Mouse (Mus musculus) hindbrain, embryonic 13.5 days (tissue): ENCODE data around the gene Slc6a16. TPM values are rescaled to one million over a fixed set of nuclear protein-coding genes. Genes with fewer than 3 reads are reported as not detected.

ENCODE experiments used
- ATAC-seq: fragments of 200-750 bp; cut with Nextera tagmentation; 2 replicates; pipeline ENCODE4 v1.8.0; 2017; ENCODE audit warnings: moderate TSS enrichment; ENCODE audit not compliant: low FRiP score
- H3K27ac ChIP-seq: fragments of 300-500 bp; sonication (generic); 2 replicates; pipeline ENCODE4 v1.5.1; 2015; ENCODE audit warnings: inconsistent platforms, mild to moderate bottlenecking, moderate library complexity
- H3K27me3 ChIP-seq: fragments of 300-500 bp; sonication (generic); 2 replicates; pipeline ENCODE4 v1.6.1; 2015; ENCODE audit warnings: mild to moderate bottlenecking, inconsistent platforms
- H3K36me3 ChIP-seq: fragments of 300-500 bp; sonication (generic); 2 replicates; pipeline ENCODE4 v1.6.1; 2015; ENCODE audit warnings: mild to moderate bottlenecking, inconsistent platforms
- H3K4me1 ChIP-seq: fragments of 300-500 bp; sonication (generic); replicated peaks from 2 replicates; pipeline ENCODE4 v1.6.1; 2015; ENCODE audit warnings: inconsistent platforms
- H3K4me2 ChIP-seq: fragments of 300-500 bp; sonication (generic); 2 replicates; pipeline ENCODE4 v1.6.1; 2015; ENCODE audit warnings: inconsistent platforms, mild to moderate bottlenecking, moderate library complexity
- H3K4me3 ChIP-seq: fragments of 300-500 bp; sonication (generic); 2 replicates; pipeline ENCODE4 v1.5.1; 2015; ENCODE audit warnings: mild to moderate bottlenecking, inconsistent platforms
- H3K9ac ChIP-seq: fragments of 300-500 bp; sonication (generic); 2 replicates; pipeline ENCODE4 v1.6.1; 2015; ENCODE audit warnings: mild to moderate bottlenecking, inconsistent platforms
- H3K9me3 ChIP-seq: fragments of 300-500 bp; sonication (generic); 2 replicates; pipeline ENCODE4 v1.6.1; 2016; ENCODE audit warnings: inconsistent platforms
- WGBS: fragments of 180-500 bp; shearing (Covaris S2); methylation state at CpG from one replicate; pipeline ENCODE4 v1.1.7; 2015; 5-methylcytosine and 5-hydroxymethylcytosine counted together
- polyA plus RNA-seq: library from polyadenylated mRNA; unstranded; fragments of >200 nt; fragmentation: Nextera tagmentation; extraction: Ambion mirVana; gene quantifications from 2 replicates; pipeline ENCODE4 v1.2.1, GENCODE M21; 2015

The Slc6a16 gene
- polyA plus RNA-seq, 1 experiment from 2014 or later = 0.38 TPM

DNA sequence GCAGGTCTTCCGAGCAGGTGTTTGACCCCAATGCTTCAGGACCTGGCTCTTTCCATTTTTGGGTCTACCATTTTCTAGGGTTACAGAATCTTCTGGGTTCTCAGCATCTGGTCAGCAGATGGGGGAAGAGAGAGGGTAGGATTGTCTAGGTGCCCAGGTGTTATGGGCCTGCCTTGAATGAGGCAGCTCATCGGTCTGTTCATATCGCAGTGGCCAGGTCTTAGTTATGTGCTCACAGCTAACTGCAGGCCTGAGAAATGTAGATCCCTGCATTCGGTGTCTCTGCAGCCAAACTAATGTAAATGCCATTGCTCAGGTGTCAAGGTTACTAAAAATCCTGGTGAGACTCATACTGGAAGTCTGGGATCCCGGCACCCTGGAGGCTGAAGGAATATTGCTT lies 14.5 kb upstream of the Slc6a16 start:
- Histone ChIP-seq H3K36me3 (peaks cover 55% of the 10 kb centered on the region), H3K27ac (no peak overlapping the region), H3K4me2 (no peak overlapping the region), H3K4me1 (peaks cover 6% of the 10 kb centered on the region; the same call in 1 of the 2 replicates), H3K9ac (no peak overlapping the region), H3K27me3 (no peaks in the 10 kb centered on the region), H3K4me3 (no peak overlapping the region), H3K9me3 (no peaks in the 10 kb centered on the region)
- ATAC-seq = no peak
- 100% methylated on average over 5 of the region's 5 CpGs for WGBS

GRCm38 (mm10) chr7:45228548-45228947 lies 12.3 kb upstream of the Slc6a16 start:
- Histone ChIP-seq H3K9ac (no peak overlapping the region), H3K4me3 (no peak overlapping the region), H3K4me2 (no peak overlapping the region), H3K9me3 (no peaks in the 10 kb centered on the region), H3K27me3 (peaks cover 1% of the 10 kb centered on the region; the same call in 1 of the 2 replicates), H3K4me1 (peaks cover 9% of the 10 kb centered on the region), H3K36me3 (peaks cover 60% of the 10 kb centered on the region), H3K27ac (no peak overlapping the region)
- ATAC-seq = no peak
- WGBS = 95% methylated on average over 18 of the region's 18 CpGs

- H3K27ac ChIP-seq = no peak overlapping the region
- WGBS = 96% methylated on average over 8 of the region's 8 CpGs
- H3K36me3 ChIP-seq = peaks cover 56% of the 10 kb centered on the region
- peaks cover 14% of the 10 kb centered on the region for H3K4me1 ChIP-seq
- ATAC-seq = no peak
- no peak overlapping the region for H3K4me3 ChIP-seq
- no peak overlapping the region for H3K9ac ChIP-seq
- peaks cover 6% of the 10 kb centered on the region for H3K27me3 ChIP-seq
- H3K9me3 ChIP-seq = no peaks in the 10 kb centered on the region
- no peak overlapping the region for H3K4me2 ChIP-seq
These were observed 11.8 kb upstream of the Slc6a16 start for GRCm38 (mm10) chr7:45229046-45229445.

- Histone ChIP-seq H3K4me1 (peaks cover 20% of the 10 kb centered on the region), H3K36me3 (peaks cover 56% of the 10 kb centered on the region), H3K4me2 (no peak overlapping the region), H3K9ac (no peak overlapping the region), H3K27ac (no peak overlapping the region), H3K4me3 (no peak overlapping the region), H3K27me3 (peaks cover 11% of the 10 kb centered on the region), H3K9me3 (no peaks in the 10 kb centered on the region)
- WGBS = 90% methylated on average over 7 of the region's 7 CpGs
- ATAC-seq = no peak
These were observed 11.3 kb upstream of the Slc6a16 start for GRCm38 (mm10) chr7:45229459-45230203.

- Histone ChIP-seq H3K9me3 (no peaks in the 10 kb centered on the region), H3K27ac (no peak overlapping the region), H3K9ac (no peak overlapping the region), H3K36me3 (peaks cover 49% of the 10 kb centered on the region), H3K4me2 (no peak overlapping the region), H3K27me3 (peaks cover 24% of the 10 kb centered on the region), H3K4me1 (peaks cover 31% of the 10 kb centered on the region), H3K4me3 (no peak overlapping the region)
- ATAC-seq = no peak
- 91% methylated on average over 12 of the region's 12 CpGs for WGBS
These were observed 9.7 kb upstream of the Slc6a16 start for GRCm38 (mm10) chr7:45231192-45231591.

- H3K9me3 ChIP-seq = no peaks in the 10 kb centered on the region
- H3K27me3 ChIP-seq = peaks cover 30% of the 10 kb centered on the region
- no peak overlapping the region for H3K9ac ChIP-seq
- peaks cover 31% of the 10 kb centered on the region for H3K4me1 ChIP-seq
- ATAC-seq = no peak
- no peak overlapping the region for H3K4me3 ChIP-seq
- H3K27ac ChIP-seq = no peak overlapping the region
- peaks cover 41% of the 10 kb centered on the region for H3K36me3 ChIP-seq
- no peak overlapping the region for H3K4me2 ChIP-seq
- 86% methylated on average over 11 of the region's 11 CpGs for WGBS
These were observed 8.9 kb upstream of the Slc6a16 start for GRCm38 (mm10) chr7:45231941-45232340.

DNA sequence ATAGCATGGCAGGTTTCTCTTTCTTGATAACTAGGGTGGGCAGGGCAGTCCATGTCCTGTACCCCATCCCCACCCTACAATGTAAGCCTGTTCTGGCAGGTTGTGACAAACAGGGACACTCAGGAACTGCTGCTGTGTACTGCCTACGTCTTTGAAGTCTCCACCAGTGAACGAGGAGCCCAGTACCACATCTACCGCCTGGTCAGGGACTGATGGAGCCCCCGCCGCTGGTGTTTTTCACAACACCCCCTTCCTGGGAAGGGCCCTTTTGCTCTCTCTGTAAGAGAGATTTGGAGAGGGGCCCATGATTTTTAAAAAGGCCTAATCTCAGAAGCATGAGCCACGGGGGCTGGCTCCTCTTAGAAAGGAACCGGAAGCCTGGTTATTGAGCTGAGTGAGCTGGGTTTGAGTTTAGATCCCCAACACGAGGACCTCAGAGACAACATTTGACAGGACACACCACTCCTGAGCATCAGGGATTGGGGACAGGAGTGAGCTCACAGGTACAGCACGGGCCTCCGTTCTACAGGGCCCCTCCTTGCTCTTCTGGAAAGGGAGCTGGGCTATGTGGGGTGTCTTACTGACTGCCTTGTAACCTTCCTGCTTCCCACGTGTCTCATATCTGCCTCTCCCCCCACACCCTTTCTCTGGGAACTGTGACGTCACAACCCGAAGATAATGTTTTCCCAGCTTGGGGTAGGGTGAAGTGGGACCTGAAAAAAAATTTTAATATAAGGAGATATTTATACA lies 8.0 kb upstream of the Slc6a16 start:
- H3K4me2 ChIP-seq = no peak overlapping the region
- 73% methylated on average over 13 of the region's 13 CpGs for WGBS
- no peaks in the 10 kb centered on the region for H3K9me3 ChIP-seq
- H3K27ac ChIP-seq = no peak overlapping the region
- H3K27me3 ChIP-seq = peaks cover 33% of the 10 kb centered on the region
- H3K36me3 ChIP-seq = peaks cover 39% of the 10 kb centered on the region
- peak overlapping the region; percentile 13; the same call in 1 of the 2 replicates for H3K9ac ChIP-seq
- no peak overlapping the region for H3K4me3 ChIP-seq
- no peak for ATAC-seq
- H3K4me1 ChIP-seq = peaks cover 31% of the 10 kb centered on the region

DNA sequence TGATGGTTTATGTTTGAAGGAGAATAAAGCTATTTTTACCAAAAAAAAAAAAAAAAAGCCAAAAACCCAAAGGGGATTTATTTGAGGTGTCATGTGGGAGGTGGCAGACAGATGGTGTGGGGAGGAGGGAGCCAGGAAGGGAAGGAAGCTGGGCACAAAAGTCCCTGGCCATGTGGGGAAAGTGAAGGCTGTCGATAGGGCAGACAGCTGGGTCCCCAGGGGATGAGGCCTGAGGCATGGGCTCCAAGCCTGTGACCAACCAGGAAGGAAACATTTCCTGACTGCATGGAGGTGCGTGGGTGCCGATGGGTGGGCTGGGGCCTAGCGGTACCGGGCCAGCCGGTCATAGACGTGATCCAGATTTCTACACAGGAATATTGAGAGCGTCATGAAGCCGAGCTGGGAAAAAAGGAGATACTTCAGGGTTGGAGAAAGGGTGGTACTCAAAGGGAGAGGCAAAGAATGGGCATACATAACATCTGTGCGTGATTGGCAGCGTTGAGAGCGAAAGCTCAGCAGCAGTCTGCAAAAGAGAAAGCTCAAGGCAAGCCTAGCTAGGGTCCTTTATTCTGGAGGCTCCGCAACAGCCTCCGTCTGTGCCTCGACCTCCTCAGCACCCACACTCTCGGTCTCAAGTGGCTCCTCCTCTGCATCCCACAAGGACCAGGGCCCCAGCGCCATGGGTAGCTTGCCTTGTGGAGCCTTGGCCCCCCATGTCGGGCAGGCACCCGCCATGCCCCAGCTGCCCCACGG lies 7.1 kb upstream of the Slc6a16 start:
- WGBS = 24% methylated on average over 20 of the region's 20 CpGs
- Histone ChIP-seq H3K27ac (no peak overlapping the region), H3K9ac (no peak overlapping the region; the same call in 1 of the 2 replicates)

GRCm38 (mm10) chr7:45234333-45234841 lies 6.5 kb upstream of the Slc6a16 start:
- peaks cover 47% of the 10 kb centered on the region for H3K27me3 ChIP-seq
- H3K27ac ChIP-seq = no peak overlapping the region
- ATAC-seq = no peak
- peaks cover 25% of the 10 kb centered on the region for H3K36me3 ChIP-seq
- H3K4me2 ChIP-seq = peak overlapping the region; percentile 34
- 7% methylated on average over 29 of the region's 29 CpGs for WGBS
- H3K4me3 ChIP-seq = no peak overlapping the region
- peaks cover 31% of the 10 kb centered on the region for H3K4me1 ChIP-seq
- H3K9ac ChIP-seq = no peak overlapping the region; the same call in 1 of the 2 replicates
- H3K9me3 ChIP-seq = no peaks in the 10 kb centered on the region

More for the DNA sequence above, 7.1 kb upstream of the Slc6a16 start:
- Histone ChIP-seq H3K4me2 (peak overlapping the region; percentile 34), H3K4me1 (peaks cover 31% of the 10 kb centered on the region), H3K4me3 (no peak overlapping the region), H3K36me3 (peaks cover 31% of the 10 kb centered on the region), H3K9me3 (no peaks in the 10 kb centered on the region), H3K27me3 (peaks cover 41% of the 10 kb centered on the region)
- 0 out of 2 replicates have a peak, but pooled peaks have one; percentile 43 for ATAC-seq

- Histone ChIP-seq H3K4me3 (peak overlapping the region; percentile 9; the same call in 1 of the 2 replicates), H3K27me3 (peaks cover 52% of the 10 kb centered on the region)
- WGBS = 5% methylated on average over 21 of the region's 21 CpGs
These were observed 5.8 kb upstream of the Slc6a16 start for GRCm38 (mm10) chr7:45234922-45235571.

DNA sequence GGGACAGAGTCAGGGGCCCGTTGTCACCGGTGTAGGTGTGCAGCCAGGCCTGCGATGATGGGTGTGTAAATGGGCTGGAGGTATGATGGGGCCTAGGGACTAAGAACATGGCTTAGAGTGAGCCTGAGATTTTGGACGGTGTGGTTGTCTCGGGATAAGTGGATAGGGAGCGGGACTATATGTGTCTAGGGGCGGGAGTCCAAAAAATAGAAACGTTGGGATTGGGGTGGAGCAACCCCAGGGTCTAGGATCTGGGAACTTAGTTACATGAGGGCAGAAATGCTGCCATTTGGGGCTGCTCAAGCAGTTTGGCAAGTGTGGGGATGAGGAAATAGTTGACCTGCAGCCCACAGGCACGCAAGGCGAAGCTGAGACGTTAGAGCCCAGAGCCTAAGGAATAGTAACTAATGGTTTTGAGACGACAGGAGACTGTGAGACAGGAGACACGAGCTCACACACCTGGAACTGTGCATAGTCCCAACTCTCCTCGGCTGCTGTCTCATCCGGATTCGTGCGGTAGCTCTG lies 5.2 kb upstream of the Slc6a16 start:
- Histone ChIP-seq H3K27me3 (peaks cover 57% of the 10 kb centered on the region), H3K27ac (0 out of 2 replicates have a peak overlapping the region, but pooled peaks have one; percentile 30), H3K4me3 (peak overlapping the region; percentile 9; the same call in 1 of the 2 replicates)

More at GRCm38 (mm10) chr7:45234922-45235571, 5.8 kb upstream of the Slc6a16 start:
- ATAC-seq = peak; percentile 65
- Histone ChIP-seq H3K9me3 (no peaks in the 10 kb centered on the region), H3K4me2 (peak overlapping the region; percentile 34), H3K4me1 (peaks cover 31% of the 10 kb centered on the region), H3K9ac (peak overlapping the region; percentile 39; the same call in 1 of the 2 replicates), H3K36me3 (peaks cover 20% of the 10 kb centered on the region; the same call in 1 of the 2 replicates), H3K27ac (0 out of 2 replicates have a peak overlapping the region, but pooled peaks have one; percentile 30)

More for the DNA sequence above, 5.2 kb upstream of the Slc6a16 start:
- ATAC-seq = no peak
- peaks cover 35% of the 10 kb centered on the region for H3K4me1 ChIP-seq
- H3K4me2 ChIP-seq = peak overlapping the region; percentile 34
- H3K9me3 ChIP-seq = no peaks in the 10 kb centered on the region
- peaks cover 20% of the 10 kb centered on the region; the same call in 1 of the 2 replicates for H3K36me3 ChIP-seq
- 30% methylated on average over 17 of the region's 17 CpGs for WGBS
- peak overlapping the region; percentile 39; the same call in 1 of the 2 replicates for H3K9ac ChIP-seq
